Mouse (Mus musculus) CH12.LX (cell line): ENCODE results near the gene Lrrc4. TPM values are rescaled to one million over a fixed set of nuclear protein-coding genes. Genes with fewer than 3 reads are reported as not detected.

Experiments used
- DNase-seq: peaks from one replicate; pipeline ENCODE4 v3.0.0-alpha.2; 2013; ENCODE audit errors: extremely low read depth
- H3K27ac ChIP-seq: 2 replicates; pipeline ENCODE4 v1.5.1; 2012; ENCODE audit warnings: low read depth, mild to moderate bottlenecking, control low read depth, moderate library complexity; ENCODE audit not compliant: insufficient read depth
- H3K27me3 ChIP-seq: replicated peaks from 2 replicates; pipeline ENCODE3; 2012; ENCODE audit warnings: inconsistent platforms
- H3K36me3 ChIP-seq, 2 experiments: replicated peaks in 1 of 2; 2 replicates each; pipeline versions ENCODE3 to v1.6.1; 2012; ENCODE audit warnings: inconsistent platforms in 1 of 2, low read length in 1 of 2, mild to moderate bottlenecking in 1 of 2, mixed read lengths in 1 of 2, moderate library complexity in 1 of 2; ENCODE audit not compliant: control insufficient read depth in 1 of 2, insufficient read depth in 1 of 2
- H3K4me1 ChIP-seq, 2 experiments: 2 replicates each; pipeline ENCODE4 v1.6.1; 2012; ENCODE audit warnings: inconsistent platforms in 1 of 2, moderate library complexity in 1 of 2; ENCODE audit not compliant: insufficient read depth in 2 of 2, control insufficient read depth in 1 of 2
- H3K4me2 ChIP-seq: 2 replicates; pipeline ENCODE4 v1.6.1; 2012; ENCODE audit warnings: low read depth, mild to moderate bottlenecking, control low read depth; ENCODE audit not compliant: poor library complexity, insufficient read depth, severe bottlenecking
- H3K4me3 ChIP-seq, 3 experiments: fragments of 150-350 bp in 1 of 3; sonication (generic) in 1 of 3; replicated peaks in 1 of 3; 2 replicates each; pipeline versions ENCODE3 to v1.5.1; 2011 to 2012; ENCODE audit warnings: low read depth in 2 of 3, low read length in 2 of 3, mild to moderate bottlenecking in 2 of 3, moderate library complexity in 2 of 3, control low read depth in 1 of 3, improper control_type of control experiment in 1 of 3, inconsistent platforms in 1 of 3, mixed read lengths in 1 of 3; ENCODE audit not compliant: poor library complexity in 1 of 3
- H3K79me2 ChIP-seq: replicated peaks from 2 replicates; pipeline ENCODE4 v1.6.1; 2012; ENCODE audit warnings: mild to moderate bottlenecking, moderate library complexity; ENCODE audit not compliant: control insufficient read depth, poor library complexity, insufficient read depth, severe bottlenecking; ENCODE audit errors: extremely low read depth
- H3K9ac ChIP-seq: 2 replicates; pipeline ENCODE4 v1.6.1; 2012; ENCODE audit warnings: low read depth, mild to moderate bottlenecking, control low read depth, moderate library complexity; ENCODE audit not compliant: insufficient read depth
- H3K9me3 ChIP-seq: replicated peaks from 2 replicates; pipeline ENCODE3; 2012; ENCODE audit warnings: low read length, inconsistent platforms, mixed read lengths
- CHD1 ChIP-seq: IDR thresholded peaks from 2 replicates; pipeline ENCODE4 v1.6.1; 2012; ENCODE audit warnings: low read depth, low read length, improper control_type of control experiment, inconsistent platforms
- ELF1 ChIP-seq: IDR thresholded peaks from 2 replicates; pipeline ENCODE4 v1.6.1; 2014; ENCODE audit warnings: low read depth, mild to moderate bottlenecking, inconsistent platforms, low read length, improper control_type of control experiment
- ETS1 ChIP-seq: conservative IDR thresholded peaks from 2 replicates; pipeline ENCODE4 v1.6.1; 2012; ENCODE audit warnings: low read depth, mild to moderate bottlenecking, inconsistent platforms, low read length, improper control_type of control experiment, moderate library complexity
- HCFC1 ChIP-seq: IDR thresholded peaks from 2 replicates; pipeline ENCODE4 v1.6.1; 2012; ENCODE audit warnings: low read depth, mild to moderate bottlenecking, inconsistent platforms, low read length, improper control_type of control experiment
- JUN ChIP-seq: IDR thresholded peaks from 2 replicates; pipeline ENCODE4 v1.6.1; 2011; ENCODE audit warnings: low read depth, mild to moderate bottlenecking, low read length, improper control_type of control experiment, moderate library complexity; ENCODE audit not compliant: insufficient read depth
- JUND ChIP-seq: conservative IDR thresholded peaks from 2 replicates; pipeline ENCODE4 v1.6.1; 2011; ENCODE audit warnings: low read depth, low read length, improper control_type of control experiment
- KAT2A ChIP-seq: IDR thresholded peaks from 2 replicates; pipeline ENCODE4 v1.6.1; 2012; ENCODE audit warnings: low read length, improper control_type of control experiment, inconsistent platforms; ENCODE audit not compliant: insufficient replicate concordance
- MAX ChIP-seq: IDR thresholded peaks from 2 replicates; pipeline ENCODE4 v1.6.1; 2011; ENCODE audit warnings: low read length, improper control_type of control experiment
- NRF1 ChIP-seq: IDR thresholded peaks from 2 replicates; pipeline ENCODE4 v1.6.1; 2014; ENCODE audit warnings: low read depth, mild to moderate bottlenecking, inconsistent platforms, low read length, improper control_type of control experiment, moderate library complexity
- SIN3A ChIP-seq: IDR thresholded peaks from 2 replicates; pipeline ENCODE4 v1.6.1; 2012; ENCODE audit warnings: low read length, improper control_type of control experiment, inconsistent platforms
- TBP ChIP-seq: conservative IDR thresholded peaks from 2 replicates; pipeline ENCODE4 v1.6.1; 2011; ENCODE audit warnings: low read depth, low read length, improper control_type of control experiment
- UBTF ChIP-seq: IDR thresholded peaks from 2 replicates; pipeline ENCODE4 v1.6.1; 2012; ENCODE audit warnings: low read depth, mild to moderate bottlenecking, inconsistent platforms, low read length, improper control_type of control experiment, moderate library complexity
- ZKSCAN1 ChIP-seq: IDR thresholded peaks from 2 replicates; pipeline ENCODE4 v1.6.1; 2012; ENCODE audit warnings: low read depth, inconsistent platforms, low read length, improper control_type of control experiment, borderline replicate concordance
- ZNF384 ChIP-seq: IDR thresholded peaks from 2 replicates; pipeline ENCODE4 v1.6.1; 2012; ENCODE audit warnings: low read depth, low read length, improper control_type of control experiment, inconsistent platforms
- dilution Hi-C: fragments of 300-500 bp; cut with MboI; formaldehyde crosslinking; loops from 2 replicates; pipeline ENCODE4 v1.14.3; 2020; ENCODE audit warnings: low sequenced_read_pairs; ENCODE audit not compliant: extremely low pct_unique_long_range_greater_than_20kb, extremely low pct_ligation_motif_present
- in situ Hi-C: fragments of 300-500 bp; cut with MboI; formaldehyde crosslinking; loops from 3 replicates; pipeline ENCODE4 v1.14.3; 2019; ENCODE audit warnings: low sequenced_read_pairs, low pct_ligation_motif_present, low pct_unique_long_range_greater_than_20kb, mixed read lengths
- polyA plus RNA-seq: library from polyadenylated mRNA; unstranded; fragments of >175 nt; gene quantifications from 2 replicates; pipeline ENCODE4 v1.2.1, GENCODE M21; 2012; ENCODE audit warnings: low read depth; ENCODE audit not compliant: insufficient read length
- total RNA-seq, 2 experiments: library from RNA; depleted of rRNA; stranded (reverse); fragments of 300-350 nt in 1 of 2; fragments of >200 nt in 1 of 2; gene quantifications; 2 replicates each; pipeline ENCODE4 v1.2.3; 2012 to 2014

Lrrc4 gene
- total and polyA plus RNA-seq, 3 experiments, result 0.09 to 0.55 TPM; not detected in 1

GRCm38 (mm10) chr6:28845610-28846009 is 14.1 kb upstream of the Lrrc4 start:
- H3K9me3 ChIP-seq, result no peaks in the 10 kb centered on the region
- H3K9ac ChIP-seq, result no peak overlapping the region
- H3K27ac ChIP-seq, result no peak overlapping the region
- peaks cover 12 to 79% of the 10 kb centered on the region in 2 experiments for H3K36me3 ChIP-seq
- no peak overlapping the region for H3K4me2 ChIP-seq
- TF ChIP-seq CHD1 (no peak), JUN (no peak), MAX (no peak), TBP (no peak), JUND (no peak), ELF1 (no peak), HCFC1 (no peak), KAT2A (no peak)
- no peak for DNase-seq
- dilution Hi-C loops, result no loop called here
- in situ Hi-C loops, result no loop called here
- no peak overlapping the region for H3K4me3 ChIP-seq
- no peaks in the 10 kb centered on the region for H3K27me3 ChIP-seq
- H3K79me2 ChIP-seq, result no peaks in the 10 kb centered on the region
- peaks cover 0 to 10% of the 10 kb centered on the region in 2 experiments; a peak in 1 of 4 replicates for H3K4me1 ChIP-seq

GRCm38 (mm10) chr6:28842375-28843276 is 11.1 kb upstream of the Lrrc4 start:
- in situ Hi-C loops, result no loop called here
- H3K27ac ChIP-seq, result no peak overlapping the region
- no peaks in the 10 kb centered on the region for H3K79me2 ChIP-seq
- no peak for DNase-seq
- no peak overlapping the region for H3K4me3 ChIP-seq
- H3K4me2 ChIP-seq, result no peak overlapping the region
- peaks cover 0 to 6% of the 10 kb centered on the region in 2 experiments; a peak in 1 of 4 replicates for H3K4me1 ChIP-seq
- dilution Hi-C loops, result no loop called here
- H3K27me3 ChIP-seq, result no peaks in the 10 kb centered on the region
- no peak for TF ChIP-seq ZKSCAN1
- no peak for TF ChIP-seq UBTF
- no peak for TF ChIP-seq MAX
- TF ChIP-seq ETS1, result no peak
- no peak for TF ChIP-seq SIN3A
- no peak for TF ChIP-seq ZNF384
- no peak for TF ChIP-seq NRF1
- H3K9ac ChIP-seq, result no peak overlapping the region
- no peaks in the 10 kb centered on the region for H3K9me3 ChIP-seq
- H3K36me3 ChIP-seq, result peaks cover 11 to 71% of the 10 kb centered on the region in 2 experiments
